Mouse (Mus musculus) MEL (cell line): ENCODE measurements around the gene Cc2d1a. TPM values are rescaled to one million over a fixed set of nuclear protein-coding genes. Genes with fewer than 3 reads are reported as not detected.

Source experiments
- DNase-seq: peaks from one replicate; pipeline ENCODE4 v3.0.0; 2011; ENCODE audit warnings: low read depth, low spot score
- H3K27ac ChIP-seq: 2 replicates; pipeline ENCODE4 v1.5.1; 2012; ENCODE audit warnings: low read depth, mild to moderate bottlenecking, control low read depth, low read length, moderate library complexity; ENCODE audit not compliant: control insufficient read depth
- H3K27me3 ChIP-seq, 2 experiments: fragments of 150-350 bp in 1 of 2; sonication (generic) in 1 of 2; 2 replicates each; pipeline ENCODE4 v1.6.1; 2012; ENCODE audit warnings: low read length in 2 of 2, mild to moderate bottlenecking in 2 of 2, improper control_type of control experiment in 1 of 2, moderate library complexity in 1 of 2; ENCODE audit not compliant: insufficient read depth in 2 of 2, control insufficient read depth in 1 of 2
- H3K36me3 ChIP-seq, 2 experiments: 2 replicates each; pipeline ENCODE4 v1.6.1; 2012 to 2014; ENCODE audit warnings: low read length in 2 of 2, improper control_type of control experiment in 1 of 2, inconsistent platforms in 1 of 2, mild to moderate bottlenecking in 1 of 2; ENCODE audit not compliant: insufficient read depth in 2 of 2, control insufficient read depth in 1 of 2
- H3K4me1 ChIP-seq, 2 experiments: fragments of 150-350 bp in 1 of 2; sonication (generic) in 1 of 2; 2 replicates each; pipeline ENCODE4 v1.6.1; 2012; ENCODE audit warnings: low read length in 2 of 2, improper control_type of control experiment in 1 of 2, mild to moderate bottlenecking in 1 of 2; ENCODE audit not compliant: insufficient read depth in 2 of 2, control insufficient read depth in 1 of 2
- H3K4me3 ChIP-seq, 2 experiments: fragments of 150-350 bp in 1 of 2; sonication (generic) in 1 of 2; 2 replicates each; pipeline ENCODE4 v1.5.1; 2012; ENCODE audit warnings: low read depth in 2 of 2, low read length in 2 of 2, mild to moderate bottlenecking in 2 of 2, moderate library complexity in 2 of 2, control low read depth in 1 of 2, improper control_type of control experiment in 1 of 2; ENCODE audit not compliant: control insufficient read depth in 1 of 2, insufficient read depth in 1 of 2
- H3K79me2 ChIP-seq: 2 replicates; pipeline ENCODE4 v1.6.1; 2012; ENCODE audit warnings: mild to moderate bottlenecking, low read length, moderate library complexity; ENCODE audit not compliant: control insufficient read depth, poor library complexity, insufficient read depth
- H3K9ac ChIP-seq: 2 replicates; pipeline ENCODE4 v1.6.1; 2012; ENCODE audit warnings: low read depth, mild to moderate bottlenecking, control low read depth, low read length, moderate library complexity; ENCODE audit not compliant: control insufficient read depth, poor library complexity, severe bottlenecking
- H3K9me3 ChIP-seq: fragments of 150-350 bp; sonication (generic); replicated peaks from 2 replicates; pipeline ENCODE4 v1.6.1; 2012; ENCODE audit warnings: mild to moderate bottlenecking, low read length, improper control_type of control experiment, moderate library complexity; ENCODE audit not compliant: insufficient read depth
- CHD1 ChIP-seq: IDR thresholded peaks from 2 replicates; pipeline ENCODE4 v1.6.1; 2012; ENCODE audit warnings: low read depth, mild to moderate bottlenecking, inconsistent platforms, low read length, improper control_type of control experiment
- CHD2 ChIP-seq: IDR thresholded peaks from 2 replicates; pipeline ENCODE4 v1.6.1; 2011; ENCODE audit warnings: low read length, improper control_type of control experiment
- CTCF ChIP-seq, 3 experiments: IDR thresholded peaks in 2 of 3; conservative IDR thresholded peaks in 1 of 3; 2 replicates each; pipeline ENCODE4 v1.5.1; 2011 to 2012; ENCODE audit warnings: low read length in 3 of 3, low read depth in 2 of 3, mild to moderate bottlenecking in 2 of 3, improper control_type of control experiment in 1 of 3, inconsistent platforms in 1 of 3, mixed read lengths in 1 of 3, moderate library complexity in 1 of 3; ENCODE audit not compliant: control insufficient read depth in 1 of 3, insufficient read depth in 1 of 3, poor library complexity in 1 of 3, severe bottlenecking in 1 of 3
- ELF1 ChIP-seq: IDR thresholded peaks from 2 replicates; pipeline ENCODE4 v1.6.1; 2014; ENCODE audit warnings: low read depth, mild to moderate bottlenecking, inconsistent platforms, low read length, improper control_type of control experiment, moderate library complexity
- GABPA ChIP-seq: IDR thresholded peaks from 2 replicates; pipeline ENCODE4 v1.6.1; 2012; ENCODE audit warnings: low read depth, mild to moderate bottlenecking, inconsistent platforms, low read length, improper control_type of control experiment, moderate library complexity
- GATA1 ChIP-seq: IDR thresholded peaks from 2 replicates; pipeline ENCODE4 v1.6.1; 2011; ENCODE audit warnings: low read depth, low read length, improper control_type of control experiment
- KAT2A ChIP-seq: conservative IDR thresholded peaks from 2 replicates; pipeline ENCODE4 v1.6.1; 2012; ENCODE audit warnings: low read depth, low read length, improper control_type of control experiment, inconsistent platforms
- MAFK ChIP-seq: IDR thresholded peaks from 2 replicates; pipeline ENCODE4 v1.6.1; 2011; ENCODE audit warnings: low read depth, mild to moderate bottlenecking, low read length, improper control_type of control experiment, borderline replicate concordance
- MEF2A ChIP-seq: IDR thresholded peaks from 2 replicates; pipeline ENCODE4 v1.6.1; 2014; ENCODE audit warnings: low read depth, mild to moderate bottlenecking, inconsistent platforms, low read length, improper control_type of control experiment; ENCODE audit not compliant: poor library complexity, insufficient replicate concordance, severe bottlenecking; ENCODE audit errors: extremely low read depth
- MXI1 ChIP-seq: IDR thresholded peaks from 2 replicates; pipeline ENCODE4 v1.6.1; 2011; ENCODE audit warnings: mild to moderate bottlenecking, low read depth, low read length, improper control_type of control experiment
- MYB ChIP-seq: IDR thresholded peaks from 2 replicates; pipeline ENCODE4 v1.6.1; 2011; ENCODE audit warnings: mild to moderate bottlenecking, low read depth, low read length, improper control_type of control experiment
- MYC ChIP-seq: IDR thresholded peaks from 2 replicates; pipeline ENCODE4 v1.6.1; 2011; ENCODE audit warnings: low read depth, mild to moderate bottlenecking, low read length, improper control_type of control experiment, moderate library complexity
- NELFE ChIP-seq: IDR thresholded peaks from 2 replicates; pipeline ENCODE4 v1.6.1; 2011; ENCODE audit warnings: low read depth, low read length, improper control_type of control experiment
- NRF1 ChIP-seq: IDR thresholded peaks from 2 replicates; pipeline ENCODE4 v1.6.1; 2014; ENCODE audit warnings: low read depth, mild to moderate bottlenecking, inconsistent platforms, low read length, improper control_type of control experiment, moderate library complexity; ENCODE audit not compliant: poor library complexity, insufficient read depth, severe bottlenecking
- POLR2AphosphoS5 ChIP-seq: IDR thresholded peaks from 2 replicates; pipeline ENCODE4 v1.6.1; 2012; ENCODE audit warnings: low read depth, borderline replicate concordance, mild to moderate bottlenecking, inconsistent platforms, low read length, moderate library complexity, mixed read lengths
- RAD21 ChIP-seq: IDR thresholded peaks from 2 replicates; pipeline ENCODE4 v1.6.1; 2011; ENCODE audit warnings: mild to moderate bottlenecking, low read depth, low read length, improper control_type of control experiment
- SIN3A ChIP-seq: IDR thresholded peaks from 2 replicates; pipeline ENCODE4 v1.6.1; 2012; ENCODE audit warnings: low read length, improper control_type of control experiment, inconsistent platforms
- SMC3 ChIP-seq: IDR thresholded peaks from 2 replicates; pipeline ENCODE4 v1.6.1; 2011; ENCODE audit warnings: low read depth, low read length, improper control_type of control experiment
- TAL1 ChIP-seq: IDR thresholded peaks from 2 replicates; pipeline ENCODE4 v1.6.1; 2012; ENCODE audit warnings: mild to moderate bottlenecking, inconsistent platforms, low read length, moderate library complexity, mixed read lengths
- TBP ChIP-seq: IDR thresholded peaks from 2 replicates; pipeline ENCODE4 v1.8.0; 2011; ENCODE audit warnings: low read depth, low read length, improper control_type of control experiment
- USF2 ChIP-seq, 2 experiments: IDR thresholded peaks; 2 replicates each; pipeline ENCODE4 v1.6.1; 2011 to 2012; ENCODE audit warnings: improper control_type of control experiment in 2 of 2, low read length in 2 of 2, borderline replicate concordance in 1 of 2, inconsistent platforms in 1 of 2, low read depth in 1 of 2, mild to moderate bottlenecking in 1 of 2; ENCODE audit not compliant: insufficient read depth in 1 of 2
- ZC3H11A ChIP-seq: IDR thresholded peaks from 2 replicates; pipeline ENCODE4 v1.6.1; 2012; ENCODE audit warnings: low read depth, mild to moderate bottlenecking, inconsistent platforms, low read length, improper control_type of control experiment
- ZKSCAN1 ChIP-seq: IDR thresholded peaks from 2 replicates; pipeline ENCODE4 v1.6.1; 2012; ENCODE audit warnings: low read depth, mild to moderate bottlenecking, inconsistent platforms, low read length, improper control_type of control experiment, moderate library complexity
- ZMIZ1 ChIP-seq: IDR thresholded peaks from 2 replicates; pipeline ENCODE4 v1.6.1; 2012; ENCODE audit warnings: low read depth, mild to moderate bottlenecking, inconsistent platforms, low read length, improper control_type of control experiment, moderate library complexity
- ZNF384 ChIP-seq: IDR thresholded peaks from 2 replicates; pipeline ENCODE4 v1.6.1; 2012; ENCODE audit warnings: low read depth, mild to moderate bottlenecking, inconsistent platforms, low read length, improper control_type of control experiment
- polyA plus RNA-seq, 2 experiments: library from polyadenylated mRNA; stranded (reverse) in 1 of 2; unstranded in 1 of 2; fragments of >175 nt in 1 of 2; fragments of >200 nt in 1 of 2; gene quantifications; 2 replicates each; pipeline versions ENCODE4 v1.2.1 to v1.2.4; 2012; ENCODE audit warnings: low replicate concordance in 2 of 2, low read depth in 1 of 2; ENCODE audit not compliant: insufficient read length in 2 of 2, insufficient read depth in 1 of 2, missing spikeins in 1 of 2
- total RNA-seq: library from RNA; depleted of rRNA; stranded (reverse); fragments of 300-350 nt; gene quantifications from 2 replicates; pipeline ENCODE4 v1.2.3, GENCODE M21; 2012

Cc2d1a gene
- total and polyA plus RNA-seq, 3 experiments, result 9.1 to 18.7 TPM; not detected in 1

- Histone ChIP-seq H3K4me1 (peaks cover 4 to 12% of the 10 kb centered on the region in 2 experiments), H3K36me3 (peaks cover 0 to 8% of the 10 kb centered on the region in 2 experiments; a peak in 2 of 4 replicates)
- TF ChIP-seq CTCF (IDR thresholded peaks at IDR 0.05 in 2 of 3, conservative IDR thresholded peaks at IDR 0.05 in 1 of 3; ENCODE audit: control insufficient read depth in 1 of 3, insufficient read depth in 1 of 3, low read depth in 2 of 3, low read length in 3 of 3, poor library complexity in 1 of 3, severe bottlenecking in 1 of 3) (peak; percentile 41 to 68 (median 57)), MYB (no peak), SMC3 (peak; percentile 57), RAD21 (peak; percentile 72), ZC3H11A (peak; percentile 60), MEF2A (no peak)
- TF ChIP-seq, all 39 proteins: peak for 4
- peak; percentile 75 for DNase-seq
- H3K4me3 ChIP-seq, result no peak overlapping the region
- no peak overlapping the region for H3K9ac ChIP-seq
- no peak overlapping the region for H3K27ac ChIP-seq
- H3K79me2 ChIP-seq, result peaks cover 1% of the 10 kb centered on the region; the same call in 1 of the 2 replicates
- H3K9me3 ChIP-seq, result no peaks in the 10 kb centered on the region
- no peaks in the 10 kb centered on the region for H3K27me3 ChIP-seq
Measured at GRCm38 (mm10) chr8:84190191-84190867, 42.6 kb upstream of the Cc2d1a start.

- H3K4me1 ChIP-seq, result peaks cover 4 to 12% of the 10 kb centered on the region in 2 experiments
Measured at GRCm38 (mm10) chr8:84189603-84190002, 41.9 kb upstream of the Cc2d1a start.

GRCm38 (mm10) chr8:84188671-84189070, 40.9 kb upstream of the Cc2d1a start:
- H3K4me3 ChIP-seq, result no peak overlapping the region
- H3K27ac ChIP-seq, result no peak overlapping the region
- no peak overlapping the region for H3K9ac ChIP-seq
- H3K36me3 ChIP-seq, result peaks cover 0 to 8% of the 10 kb centered on the region in 2 experiments; a peak in 2 of 4 replicates
- no peak for DNase-seq
- H3K4me1 ChIP-seq, result peaks cover 3 to 17% of the 10 kb centered on the region in 2 experiments
- H3K9me3 ChIP-seq, result no peaks in the 10 kb centered on the region
- peaks cover 6% of the 10 kb centered on the region; the same call in 1 of the 2 replicates for H3K79me2 ChIP-seq
- no peaks in the 10 kb centered on the region for H3K27me3 ChIP-seq
- no peak for TF ChIP-seq SIN3A
- TF ChIP-seq ZMIZ1, result no peak
- TF ChIP-seq NELFE, result no peak
- TF ChIP-seq MYC, result no peak
- no peak for TF ChIP-seq GABPA
- no peak for TF ChIP-seq KAT2A
- no peak for TF ChIP-seq MAFK
- TF ChIP-seq RAD21, result no peak
- TF ChIP-seq ZC3H11A, result no peak
- TF ChIP-seq SMC3, result no peak
- no peak for TF ChIP-seq NRF1
- no peak for TF ChIP-seq TBP
- no peak for TF ChIP-seq ZNF384
- no peak for TF ChIP-seq CHD2
- TF ChIP-seq TAL1, result no peak
- TF ChIP-seq ELF1, result no peak

More at GRCm38 (mm10) chr8:84189603-84190002, 41.9 kb upstream of the Cc2d1a start:
- H3K9ac ChIP-seq, result no peak overlapping the region
- H3K36me3 ChIP-seq, result peaks cover 0 to 8% of the 10 kb centered on the region in 2 experiments; a peak in 2 of 4 replicates
- no peak overlapping the region for H3K27ac ChIP-seq
- peaks cover 1% of the 10 kb centered on the region; the same call in 1 of the 2 replicates for H3K79me2 ChIP-seq
- H3K4me3 ChIP-seq, result no peak overlapping the region
- H3K9me3 ChIP-seq, result no peaks in the 10 kb centered on the region
- no peak for TF ChIP-seq TBP
- TF ChIP-seq RAD21, result no peak
- no peak for TF ChIP-seq GATA1
- TF ChIP-seq MAFK, result no peak
- TF ChIP-seq ZKSCAN1, result no peak
- no peak for TF ChIP-seq MYB
- no peak for TF ChIP-seq GABPA
- no peak for TF ChIP-seq CHD1
- no peak for TF ChIP-seq CTCF (IDR thresholded peaks at IDR 0.05 in 2 of 3, conservative IDR thresholded peaks at IDR 0.05 in 1 of 3; ENCODE audit: control insufficient read depth in 1 of 3, insufficient read depth in 1 of 3, low read depth in 2 of 3, low read length in 3 of 3, poor library complexity in 1 of 3, severe bottlenecking in 1 of 3)
- TF ChIP-seq NELFE, result no peak
- no peak for TF ChIP-seq USF2 (IDR thresholded peaks at IDR 0.05; ENCODE audit: borderline replicate concordance in 1 of 2, insufficient read depth in 1 of 2, low read depth in 1 of 2, low read length in 2 of 2)
- TF ChIP-seq POLR2AphosphoS5, result no peak
- TF ChIP-seq MXI1, result no peak
- no peak for TF ChIP-seq NRF1
- TF ChIP-seq MYC, result no peak
- no peak for TF ChIP-seq ZMIZ1
- no peak for DNase-seq
- H3K27me3 ChIP-seq, result no peaks in the 10 kb centered on the region
